Mouse (Mus musculus) CH12.LX (cell line): ENCODE measurements around the gene Zfp36. TPM values are rescaled to one million over a fixed set of nuclear protein-coding genes. Genes with fewer than 3 reads are reported as not detected.

Experiments used
- DNase-seq: peaks from one replicate; pipeline ENCODE4 v3.0.0-alpha.2; 2013; ENCODE audit errors: extremely low read depth
- H3K27ac ChIP-seq: 2 replicates; pipeline ENCODE4 v1.5.1; 2012; ENCODE audit warnings: low read depth, mild to moderate bottlenecking, control low read depth, moderate library complexity; ENCODE audit not compliant: insufficient read depth
- H3K27me3 ChIP-seq: replicated peaks from 2 replicates; pipeline ENCODE3; 2012; ENCODE audit warnings: inconsistent platforms
- H3K36me3 ChIP-seq, 2 experiments: replicated peaks in 1 of 2; 2 replicates each; pipeline versions ENCODE3 to v1.6.1; 2012; ENCODE audit warnings: inconsistent platforms in 1 of 2, low read length in 1 of 2, mild to moderate bottlenecking in 1 of 2, mixed read lengths in 1 of 2, moderate library complexity in 1 of 2; ENCODE audit not compliant: control insufficient read depth in 1 of 2, insufficient read depth in 1 of 2
- H3K4me1 ChIP-seq, 2 experiments: 2 replicates each; pipeline ENCODE4 v1.6.1; 2012; ENCODE audit warnings: inconsistent platforms in 1 of 2, moderate library complexity in 1 of 2; ENCODE audit not compliant: insufficient read depth in 2 of 2, control insufficient read depth in 1 of 2
- H3K4me2 ChIP-seq: 2 replicates; pipeline ENCODE4 v1.6.1; 2012; ENCODE audit warnings: low read depth, mild to moderate bottlenecking, control low read depth; ENCODE audit not compliant: poor library complexity, insufficient read depth, severe bottlenecking
- H3K4me3 ChIP-seq, 3 experiments: fragments of 150-350 bp in 1 of 3; sonication (generic) in 1 of 3; replicated peaks in 1 of 3; 2 replicates each; pipeline versions ENCODE3 to v1.5.1; 2011 to 2012; ENCODE audit warnings: low read depth in 2 of 3, low read length in 2 of 3, mild to moderate bottlenecking in 2 of 3, moderate library complexity in 2 of 3, control low read depth in 1 of 3, improper control_type of control experiment in 1 of 3, inconsistent platforms in 1 of 3, mixed read lengths in 1 of 3; ENCODE audit not compliant: poor library complexity in 1 of 3
- H3K79me2 ChIP-seq: replicated peaks from 2 replicates; pipeline ENCODE4 v1.6.1; 2012; ENCODE audit warnings: mild to moderate bottlenecking, moderate library complexity; ENCODE audit not compliant: control insufficient read depth, poor library complexity, insufficient read depth, severe bottlenecking; ENCODE audit errors: extremely low read depth
- H3K9ac ChIP-seq: 2 replicates; pipeline ENCODE4 v1.6.1; 2012; ENCODE audit warnings: low read depth, mild to moderate bottlenecking, control low read depth, moderate library complexity; ENCODE audit not compliant: insufficient read depth
- H3K9me3 ChIP-seq: replicated peaks from 2 replicates; pipeline ENCODE3; 2012; ENCODE audit warnings: low read length, inconsistent platforms, mixed read lengths
- BHLHE40 ChIP-seq: IDR thresholded peaks from 2 replicates; pipeline ENCODE4 v1.6.1; 2011; ENCODE audit warnings: mild to moderate bottlenecking, low read depth, low read length, improper control_type of control experiment
- CHD2 ChIP-seq: IDR thresholded peaks from 2 replicates; pipeline ENCODE4 v1.6.1; 2011; ENCODE audit warnings: low read length, improper control_type of control experiment
- CTCF ChIP-seq, 2 experiments: IDR thresholded peaks in 1 of 2; conservative IDR thresholded peaks in 1 of 2; 2 replicates each; pipeline ENCODE4 v1.5.1; 2011 to 2012; ENCODE audit warnings: low read depth in 2 of 2, low read length in 2 of 2, improper control_type of control experiment in 1 of 2, inconsistent platforms in 1 of 2, mild to moderate bottlenecking in 1 of 2, moderate library complexity in 1 of 2
- E2F4 ChIP-seq: IDR thresholded peaks from 2 replicates; pipeline ENCODE4 v1.6.1; 2011; ENCODE audit warnings: low read depth, low read length, improper control_type of control experiment; ENCODE audit not compliant: insufficient replicate concordance
- EP300 ChIP-seq: IDR thresholded peaks from 2 replicates; pipeline ENCODE4 v1.6.1; 2011; ENCODE audit warnings: low read length, improper control_type of control experiment
- ETS1 ChIP-seq: conservative IDR thresholded peaks from 2 replicates; pipeline ENCODE4 v1.6.1; 2012; ENCODE audit warnings: low read depth, mild to moderate bottlenecking, inconsistent platforms, low read length, improper control_type of control experiment, moderate library complexity
- GABPA ChIP-seq: IDR thresholded peaks from 2 replicates; pipeline ENCODE4 v1.6.1; 2012; ENCODE audit warnings: low read depth, low read length, improper control_type of control experiment, inconsistent platforms; ENCODE audit not compliant: insufficient replicate concordance
- IRF4 ChIP-seq: IDR thresholded peaks from 2 replicates; pipeline ENCODE4 v1.6.1; 2014; ENCODE audit warnings: low read depth, mild to moderate bottlenecking, inconsistent platforms, low read length, improper control_type of control experiment
- JUND ChIP-seq: conservative IDR thresholded peaks from 2 replicates; pipeline ENCODE4 v1.6.1; 2011; ENCODE audit warnings: low read depth, low read length, improper control_type of control experiment
- MAFK ChIP-seq: IDR thresholded peaks from 2 replicates; pipeline ENCODE4 v1.6.1; 2011; ENCODE audit warnings: low read length, improper control_type of control experiment; ENCODE audit not compliant: insufficient replicate concordance
- MAX ChIP-seq: IDR thresholded peaks from 2 replicates; pipeline ENCODE4 v1.6.1; 2011; ENCODE audit warnings: low read length, improper control_type of control experiment
- MEF2A ChIP-seq: IDR thresholded peaks from 2 replicates; pipeline ENCODE4 v1.6.1; 2014; ENCODE audit warnings: low read depth, mild to moderate bottlenecking, inconsistent platforms, low read length, improper control_type of control experiment, borderline replicate concordance
- MXI1 ChIP-seq: IDR thresholded peaks from 2 replicates; pipeline ENCODE4 v1.6.1; 2011; ENCODE audit warnings: mild to moderate bottlenecking, low read depth, low read length, improper control_type of control experiment
- NELFE ChIP-seq: IDR thresholded peaks from 2 replicates; pipeline ENCODE4 v1.6.1; 2011; ENCODE audit warnings: low read depth, low read length, improper control_type of control experiment
- NRF1 ChIP-seq: IDR thresholded peaks from 2 replicates; pipeline ENCODE4 v1.6.1; 2014; ENCODE audit warnings: low read depth, mild to moderate bottlenecking, inconsistent platforms, low read length, improper control_type of control experiment, moderate library complexity
- POLR2A ChIP-seq: IDR thresholded peaks from 2 replicates; pipeline ENCODE4 v1.6.1; 2011; ENCODE audit warnings: low read depth, mild to moderate bottlenecking, improper control_type of control experiment, low read length
- POLR2AphosphoS2 ChIP-seq: IDR thresholded peaks from 2 replicates; pipeline ENCODE4 v1.6.1; 2011; ENCODE audit warnings: low read depth, low read length, improper control_type of control experiment
- RAD21 ChIP-seq: IDR thresholded peaks from 2 replicates; pipeline ENCODE4 v1.6.1; 2011; ENCODE audit warnings: low read depth, mild to moderate bottlenecking, low read length, improper control_type of control experiment, moderate library complexity
- SIN3A ChIP-seq: IDR thresholded peaks from 2 replicates; pipeline ENCODE4 v1.6.1; 2012; ENCODE audit warnings: low read length, improper control_type of control experiment, inconsistent platforms
- UBTF ChIP-seq: IDR thresholded peaks from 2 replicates; pipeline ENCODE4 v1.6.1; 2012; ENCODE audit warnings: low read depth, mild to moderate bottlenecking, inconsistent platforms, low read length, improper control_type of control experiment, moderate library complexity
- USF2 ChIP-seq: conservative IDR thresholded peaks from 2 replicates; pipeline ENCODE4 v1.6.1; 2011; ENCODE audit warnings: low read depth, low read length, improper control_type of control experiment
- ZNF384 ChIP-seq: IDR thresholded peaks from 2 replicates; pipeline ENCODE4 v1.6.1; 2012; ENCODE audit warnings: low read depth, low read length, improper control_type of control experiment, inconsistent platforms
- dilution Hi-C: fragments of 300-500 bp; cut with MboI; formaldehyde crosslinking; loops from 2 replicates; pipeline ENCODE4 v1.14.3; 2020; ENCODE audit warnings: low sequenced_read_pairs; ENCODE audit not compliant: extremely low pct_unique_long_range_greater_than_20kb, extremely low pct_ligation_motif_present
- in situ Hi-C: fragments of 300-500 bp; cut with MboI; formaldehyde crosslinking; loops from 3 replicates; pipeline ENCODE4 v1.14.3; 2019; ENCODE audit warnings: low sequenced_read_pairs, low pct_ligation_motif_present, low pct_unique_long_range_greater_than_20kb, mixed read lengths
- polyA plus RNA-seq: library from polyadenylated mRNA; unstranded; fragments of >175 nt; gene quantifications from 2 replicates; pipeline ENCODE4 v1.2.1, GENCODE M21; 2012; ENCODE audit warnings: low read depth; ENCODE audit not compliant: insufficient read length
- total RNA-seq, 2 experiments: library from RNA; depleted of rRNA; stranded (reverse); fragments of 300-350 nt in 1 of 2; fragments of >200 nt in 1 of 2; gene quantifications; 2 replicates each; pipeline ENCODE4 v1.2.3; 2012 to 2014

Zfp36 gene
- total RNA-seq (2012; rRNA removed): 2.8 and 3.5 TPM in 2 replicates
- total RNA-seq (2014; rRNA removed): 1.1 and 1.9 TPM in 2 replicates
- 8.9 and 9.9 TPM in 2 replicates for polyA plus RNA-seq

- Histone ChIP-seq H3K27me3 (no peaks in the 10 kb centered on the region), H3K4me1 (peaks cover 30 to 80% of the 10 kb centered on the region in 2 experiments), H3K9ac (peak within 1 kb of the TSS; percentile 46), H3K4me3 (peak within 1 kb of the TSS; percentile 75 to 87 (median 84)), H3K36me3 (peaks cover 9 to 20% of the 10 kb centered on the region in 2 experiments), H3K79me2 (peaks cover 27% of the 10 kb centered on the region), H3K4me2 (peak within 1 kb of the TSS; percentile 85), H3K27ac (peak within 1 kb of the TSS; percentile 97), H3K9me3 (no peaks in the 10 kb centered on the region)
- dilution Hi-C loops: no loop called here
- DNase-seq: no peak
- in situ Hi-C loops: no loop called here
- TF ChIP-seq ETS1 (no peak), CHD2 (no peak), IRF4 (peak; percentile 16; the same call in 1 of the 2 replicates), MAFK (no peak), POLR2AphosphoS2 (no peak), MEF2A (peak; percentile 22; the same call in 1 of the 2 replicates), UBTF (no peak), MXI1 (peak; percentile 20; the same call in 1 of the 2 replicates), GABPA (no peak), NELFE (0 out of 2 replicates have a peak, but pooled peaks have one; percentile 26), USF2 (no peak), CTCF (conservative IDR thresholded peaks at IDR 0.05 in 1 of 2, IDR thresholded peaks at IDR 0.05 in 1 of 2; ENCODE audit: low read depth in 2 of 2, low read length in 2 of 2) (no peak), EP300 (0 out of 2 replicates have a peak, but pooled peaks have one; percentile 31), MAX (no peak), POLR2A (no peak), E2F4 (no peak), ZNF384 (peak; percentile 92), NRF1 (no peak), RAD21 (no peak), SIN3A (0 out of 2 replicates have a peak, but pooled peaks have one; percentile 50), JUND (no peak), BHLHE40 (no peak)
Observed at GRCm38 (mm10) chr7:28380237-28381016, at the start of gene Zfp36. Zfp36 (minus strand) TSS chr7:28380253.
